Mouse (Mus musculus): ENCODE results near the gene Ppp1r21. TPM values are rescaled to one million over a fixed set of nuclear protein-coding genes. Genes with fewer than 3 reads are reported as not detected.

Ppp1r21 gene
- 49.9 TPM for polyA plus RNA-seq (2014; fragmentation: Illumina TruSeq; extraction: RNeasy Lipid Tissue Mini Kit (QIAGEN cat#74804); ENCODE audit: low read depth, low replicate concordance)

GRCm38 (mm10) chr17:88529519-88530235 lies at the start of gene Ppp1r21:
Gene Ppp1r21, plus strand, starts transcription at chr17:88530118.

GRCm38 (mm10) chr17:88597222-88598055 lies 67.5 kb downstream of the Ppp1r21 start, which contains the start of gene Ston1:
Gene Ston1, plus strand, starts transcription at chr17:88597684.

Other genes starting within 250 kb of the Ppp1r21 start
- gene Foxn2, start 89.4 kb upstream of the Ppp1r21 start, polyA plus RNA-seq (2014; fragmentation: Illumina TruSeq; extraction: RNeasy Lipid Tissue Mini Kit (QIAGEN cat#74804); ENCODE audit: low read depth, low replicate concordance), result 28.8 TPM
- 9.0 TPM for gene Ston1, start 67.6 kb downstream of the Ppp1r21 start, polyA plus RNA-seq (2014; fragmentation: Illumina TruSeq; extraction: RNeasy Lipid Tissue Mini Kit (QIAGEN cat#74804); ENCODE audit: low read depth, low replicate concordance)
- gene Gtf2a1l, start 138.5 kb downstream of the Ppp1r21 start, polyA plus RNA-seq (2014; fragmentation: Illumina TruSeq; extraction: RNeasy Lipid Tissue Mini Kit (QIAGEN cat#74804); ENCODE audit: low read depth, low replicate concordance), result not detected

Data from adrenal gland, adult 10 weeks (tissue).